Mouse (Mus musculus): ENCODE results near the gene Cmah. TPM values are rescaled to one million over a fixed set of nuclear protein-coding genes. Genes with fewer than 3 reads are reported as not detected.

Gene Cmah
- polyA plus RNA-seq, 1 experiment, result 0.34 TPM

DNA sequence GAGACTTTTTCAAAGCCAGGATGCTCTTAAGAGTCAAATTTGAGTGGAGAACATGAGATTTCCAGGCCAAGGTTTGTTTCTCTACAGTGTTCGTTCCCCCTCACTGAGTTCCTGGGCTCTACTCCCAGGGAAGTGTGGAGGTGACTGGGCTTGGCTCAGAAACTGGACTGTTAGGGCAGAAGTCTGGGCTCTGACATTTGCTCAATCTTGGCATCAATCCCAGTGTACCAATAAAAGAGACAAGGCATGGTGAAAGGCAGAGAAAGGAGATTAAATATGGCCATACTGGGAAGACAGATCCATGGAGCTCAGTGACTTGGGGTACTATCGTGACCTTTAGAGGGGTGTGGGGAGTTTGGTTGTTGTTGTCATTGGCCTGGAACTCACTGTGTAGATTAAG lies 39.8 kb upstream of the Cmah start:
- no peak for TF ChIP-seq TCF3 (IDR thresholded peaks at IDR 0.05; ENCODE audit: insufficient read length, low read depth)
- no peak for TF ChIP-seq USF1 (IDR thresholded peaks at IDR 0.05; ENCODE audit: low read depth)
- TF ChIP-seq TCF12 (IDR thresholded peaks at IDR 0.05; ENCODE audit: insufficient read depth, poor library complexity, severe bottlenecking), result no peak
- no peak for TF ChIP-seq E2F4 (IDR thresholded peaks at IDR 0.05; ENCODE audit: insufficient read depth)
- TF ChIP-seq MAX (IDR thresholded peaks at IDR 0.05; ENCODE audit: low read depth), result no peak
- no peak for TF ChIP-seq POLR2A (IDR thresholded peaks at IDR 0.05; ENCODE audit: insufficient read length, low read depth)
- no peak for TF ChIP-seq CEBPB (IDR thresholded peaks at IDR 0.05; ENCODE audit: insufficient read depth, poor library complexity, severe bottlenecking)
- TF ChIP-seq SRF (IDR thresholded peaks at IDR 0.05; ENCODE audit: control insufficient read depth, insufficient read length, low read depth), result no peak
- no peak for TF ChIP-seq MYOD1 (IDR thresholded peaks at IDR 0.05; ENCODE audit: control insufficient read depth in 1 of 3, insufficient read length in 2 of 3, low read depth in 2 of 3)
- no peak for TF ChIP-seq MYOG (IDR thresholded peaks at IDR 0.05; ENCODE audit: control insufficient read depth in 1 of 3, insufficient read depth in 1 of 3, insufficient read length in 2 of 3, low read depth in 2 of 3)
- TF ChIP-seq POLR2AphosphoS2 (IDR thresholded peaks at IDR 0.05; ENCODE audit: insufficient read length, low read depth), result no peak
- no peak for TF ChIP-seq REST (IDR thresholded peaks at IDR 0.05; ENCODE audit: insufficient read depth, insufficient read length)
- no peak overlapping the region for H3ac ChIP-seq (ENCODE audit: control insufficient read depth, insufficient read length)
- peaks cover 7% of the 10 kb centered on the region for H3K27me3 ChIP-seq (ENCODE audit: control insufficient read depth, insufficient read depth, insufficient read length)
- no peaks in the 10 kb centered on the region for H3K79me2 ChIP-seq (ENCODE audit: control insufficient read depth, insufficient read depth)
- H3K4me2 ChIP-seq (ENCODE audit: low read depth), result no peak overlapping the region
- H3K36me3 ChIP-seq (ENCODE audit: control insufficient read depth, insufficient read depth), result no peaks in the 10 kb centered on the region
- no peak overlapping the region for H3K4me3 ChIP-seq

DNA sequence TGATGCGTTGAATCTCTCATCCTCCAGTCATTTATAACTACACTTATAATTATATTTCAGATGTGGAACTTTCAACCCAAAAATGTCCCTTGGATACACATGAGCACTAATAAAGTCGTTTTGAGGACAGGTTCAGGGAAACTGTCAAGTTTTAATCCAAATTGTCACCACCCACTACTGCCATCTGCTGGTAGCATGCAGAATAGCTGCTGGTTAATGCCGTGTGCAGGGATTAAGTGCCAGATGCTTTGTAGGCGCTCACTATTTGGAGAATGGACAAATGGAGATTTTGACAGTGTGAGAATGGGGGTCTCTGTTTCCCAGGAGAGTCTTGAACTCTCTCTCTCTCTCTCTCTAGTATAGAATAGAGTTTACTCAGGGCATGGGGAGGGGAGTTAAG lies 30.0 kb upstream of the Cmah start:
- Histone ChIP-seq H3K4me3 (no peak overlapping the region), H3K4me2 (ENCODE audit: low read depth) (no peak overlapping the region), H3K36me3 (ENCODE audit: control insufficient read depth, insufficient read depth) (no peaks in the 10 kb centered on the region), H3K79me2 (ENCODE audit: control insufficient read depth, insufficient read depth) (no peaks in the 10 kb centered on the region), H3ac (ENCODE audit: control insufficient read depth, insufficient read length) (no peak overlapping the region), H3K27me3 (ENCODE audit: control insufficient read depth, insufficient read depth, insufficient read length) (peaks cover 23% of the 10 kb centered on the region)
- TF ChIP-seq CEBPB (IDR thresholded peaks at IDR 0.05; ENCODE audit: insufficient read depth, poor library complexity, severe bottlenecking) (no peak), SRF (IDR thresholded peaks at IDR 0.05; ENCODE audit: control insufficient read depth, insufficient read length, low read depth) (no peak), REST (IDR thresholded peaks at IDR 0.05; ENCODE audit: insufficient read depth, insufficient read length) (no peak), POLR2AphosphoS2 (IDR thresholded peaks at IDR 0.05; ENCODE audit: insufficient read length, low read depth) (no peak), MYOD1 (IDR thresholded peaks at IDR 0.05; ENCODE audit: control insufficient read depth in 1 of 3, insufficient read length in 2 of 3, low read depth in 2 of 3) (no peak), TCF12 (IDR thresholded peaks at IDR 0.05; ENCODE audit: insufficient read depth, poor library complexity, severe bottlenecking) (no peak), TCF3 (IDR thresholded peaks at IDR 0.05; ENCODE audit: insufficient read length, low read depth) (no peak), MAX (IDR thresholded peaks at IDR 0.05; ENCODE audit: low read depth) (no peak), MYOG (IDR thresholded peaks at IDR 0.05; ENCODE audit: control insufficient read depth in 1 of 3, insufficient read depth in 1 of 3, insufficient read length in 2 of 3, low read depth in 2 of 3) (no peak), E2F4 (IDR thresholded peaks at IDR 0.05; ENCODE audit: insufficient read depth) (no peak), POLR2A (IDR thresholded peaks at IDR 0.05; ENCODE audit: insufficient read length, low read depth) (no peak)

DNA sequence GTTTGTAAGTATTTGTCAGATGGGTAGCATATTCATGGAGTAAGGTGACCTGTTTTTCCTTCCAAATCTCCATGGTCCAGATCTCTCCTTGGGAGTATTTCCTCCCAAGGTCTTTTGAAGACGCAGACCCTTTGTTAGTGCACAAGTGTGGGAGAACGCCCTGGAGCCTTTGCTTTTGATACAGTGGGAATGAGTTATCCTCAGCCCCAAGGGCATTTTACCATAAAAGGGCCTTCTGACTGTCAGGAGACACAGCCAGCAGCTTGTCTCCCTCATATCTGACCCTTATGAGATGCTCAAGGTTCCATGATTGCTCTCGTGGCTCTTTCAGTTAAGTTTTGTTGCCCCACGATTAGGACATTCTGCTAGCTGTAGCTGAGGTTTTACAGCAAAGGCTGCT lies 21.7 kb upstream of the Cmah start:
- Histone ChIP-seq H3K27me3 (ENCODE audit: control insufficient read depth, insufficient read depth, insufficient read length) (no peaks in the 10 kb centered on the region), H3K4me3 (no peak overlapping the region), H3ac (ENCODE audit: control insufficient read depth, insufficient read length) (no peak overlapping the region), H3K36me3 (ENCODE audit: control insufficient read depth, insufficient read depth) (no peaks in the 10 kb centered on the region), H3K4me2 (ENCODE audit: low read depth) (no peak overlapping the region), H3K79me2 (ENCODE audit: control insufficient read depth, insufficient read depth) (no peaks in the 10 kb centered on the region)
- TF ChIP-seq POLR2AphosphoS2 (IDR thresholded peaks at IDR 0.05; ENCODE audit: insufficient read length, low read depth) (no peak), E2F4 (IDR thresholded peaks at IDR 0.05; ENCODE audit: insufficient read depth) (no peak), TCF3 (IDR thresholded peaks at IDR 0.05; ENCODE audit: insufficient read length, low read depth) (no peak), POLR2A (IDR thresholded peaks at IDR 0.05; ENCODE audit: insufficient read length, low read depth) (no peak), MAX (IDR thresholded peaks at IDR 0.05; ENCODE audit: low read depth) (no peak), MYOG (IDR thresholded peaks at IDR 0.05; ENCODE audit: control insufficient read depth in 1 of 3, insufficient read depth in 1 of 3, insufficient read length in 2 of 3, low read depth in 2 of 3) (no peak), REST (IDR thresholded peaks at IDR 0.05; ENCODE audit: insufficient read depth, insufficient read length) (no peak), TCF12 (IDR thresholded peaks at IDR 0.05; ENCODE audit: insufficient read depth, poor library complexity, severe bottlenecking) (no peak), USF1 (IDR thresholded peaks at IDR 0.05; ENCODE audit: low read depth) (no peak)

DNA sequence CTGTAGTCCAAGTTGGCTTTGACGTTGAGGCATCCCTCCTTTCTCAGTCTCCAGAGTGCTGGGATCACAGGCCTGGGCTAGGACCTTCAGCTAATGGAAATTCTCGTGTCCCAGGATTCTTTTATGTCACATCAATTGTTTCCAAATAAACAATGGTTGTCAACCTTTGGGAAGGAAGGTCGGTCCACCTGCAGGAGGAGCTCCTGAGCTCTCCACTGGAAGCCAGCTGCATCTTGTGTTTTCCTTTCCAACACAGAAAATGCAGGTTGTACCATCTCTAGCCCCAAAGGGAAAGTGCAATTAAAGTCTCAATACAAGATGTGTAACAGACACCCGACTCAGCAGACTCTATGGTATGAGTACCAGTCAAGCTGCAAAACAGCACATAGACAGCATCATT lies 21.0 kb upstream of the Cmah start:
- Histone ChIP-seq H3ac (ENCODE audit: control insufficient read depth, insufficient read length) (no peak overlapping the region), H3K27me3 (ENCODE audit: control insufficient read depth, insufficient read depth, insufficient read length) (peaks cover under 1% of the 10 kb centered on the region), H3K4me2 (ENCODE audit: low read depth) (no peak overlapping the region), H3K36me3 (ENCODE audit: control insufficient read depth, insufficient read depth) (no peaks in the 10 kb centered on the region), H3K4me3 (no peak overlapping the region), H3K79me2 (ENCODE audit: control insufficient read depth, insufficient read depth) (no peaks in the 10 kb centered on the region)
- no peak for TF ChIP-seq CEBPB (IDR thresholded peaks at IDR 0.05; ENCODE audit: insufficient read depth, poor library complexity, severe bottlenecking)
- TF ChIP-seq MYOD1 (IDR thresholded peaks at IDR 0.05; ENCODE audit: control insufficient read depth in 1 of 3, insufficient read length in 2 of 3, low read depth in 2 of 3), result no peak
- TF ChIP-seq SRF (IDR thresholded peaks at IDR 0.05; ENCODE audit: control insufficient read depth, insufficient read length, low read depth), result no peak
- no peak for TF ChIP-seq MAX (IDR thresholded peaks at IDR 0.05; ENCODE audit: low read depth)

All from myocyte (in vitro differentiated cells).